Mouse (Mus musculus) liver, embryonic 11.5 days (tissue): ENCODE results near the gene Dido1. TPM values are rescaled to one million over a fixed set of nuclear protein-coding genes. Genes with fewer than 3 reads are reported as not detected.

ENCODE experiments used
- ATAC-seq: fragments of 200-750 bp; cut with Nextera tagmentation; replicated peaks from 2 replicates; pipeline ENCODE4 v1.8.0; 2017; ENCODE audit warnings: moderate number of reproducible peaks, mild to moderate bottlenecking, moderate TSS enrichment, moderate library complexity; ENCODE audit not compliant: low FRiP score
- DNase-seq: peaks from one replicate; pipeline ENCODE4 v3.0.0-alpha.2; 2017; ENCODE audit warnings: low spot score
- H3K27ac ChIP-seq: fragments of 300-500 bp; sonication (generic); 2 replicates; pipeline ENCODE4 v1.5.1; 2014; ENCODE audit warnings: mild to moderate bottlenecking, low read depth, low read length, control low read depth
- H3K27me3 ChIP-seq: fragments of 300-500 bp; sonication (generic); replicated peaks from 2 replicates; pipeline ENCODE4 v1.6.1; 2014; ENCODE audit warnings: low read length, mixed read lengths; ENCODE audit not compliant: control insufficient read depth, insufficient read depth
- H3K36me3 ChIP-seq: fragments of 300-500 bp; sonication (generic); 2 replicates; pipeline ENCODE4 v1.6.1; 2014; ENCODE audit warnings: mild to moderate bottlenecking, low read length, moderate library complexity, mixed read lengths; ENCODE audit not compliant: control insufficient read depth, insufficient read depth
- H3K4me1 ChIP-seq: fragments of 300-500 bp; sonication (generic); replicated peaks from 2 replicates; pipeline ENCODE4 v1.6.1; 2014; ENCODE audit warnings: low read length, mixed read lengths; ENCODE audit not compliant: control insufficient read depth, insufficient read depth
- H3K4me2 ChIP-seq: fragments of 300-500 bp; sonication (generic); 2 replicates; pipeline ENCODE4 v1.6.1; 2014; ENCODE audit warnings: mild to moderate bottlenecking, control low read depth, moderate library complexity
- H3K4me3 ChIP-seq: fragments of 300-500 bp; sonication (generic); 2 replicates; pipeline ENCODE4 v1.5.1; 2014; ENCODE audit warnings: low read depth, low read length, control low read depth
- H3K9ac ChIP-seq: fragments of 300-500 bp; sonication (generic); 2 replicates; pipeline ENCODE4 v1.6.1; 2014; ENCODE audit warnings: low read depth, low read length, control low read depth
- H3K9me3 ChIP-seq: fragments of 300-500 bp; sonication (generic); 2 replicates; pipeline ENCODE4 v1.6.1; 2016; ENCODE audit warnings: low read length, inconsistent platforms, mixed read lengths; ENCODE audit not compliant: control insufficient read depth
- WGBS: fragments of 180-500 bp; shearing (Covaris S2); extraction: QIAGEN DNeasy Blood & Tissue Kit; methylation state at CpG from one replicate; pipeline ENCODE4 v1.1.7; 2014; 5-methylcytosine and 5-hydroxymethylcytosine counted together
- polyA plus RNA-seq: library from polyadenylated mRNA; unstranded; fragments of >200 nt; fragmentation: Nextera tagmentation; extraction: Ambion mirVana; gene quantifications from 2 replicates; pipeline ENCODE4 v1.2.1, GENCODE M21; 2014

Gene Dido1
- polyA plus RNA-seq, 1 experiment from 2014 or later, result 29.8 TPM

- DNase-seq, result no peak
- Histone ChIP-seq H3K4me1 (no peaks in the 10 kb centered on the region; the same call in 1 of the 2 replicates), H3K4me3 (no peak overlapping the region), H3K9ac (no peak overlapping the region), H3K9me3 (no peaks in the 10 kb centered on the region), H3K36me3 (peaks cover 62% of the 10 kb centered on the region), H3K4me2 (no peak overlapping the region), H3K27me3 (no peaks in the 10 kb centered on the region), H3K27ac (no peak overlapping the region)
- WGBS, result 83% methylated on average over 2 of the region's 2 CpGs
- peak; percentile 76 for ATAC-seq
Observed at GRCm38 (mm10) chr2:180683524-180683923, 26.3 kb downstream of the Dido1 start.

GRCm38 (mm10) chr2:180681225-180681624, 28.6 kb downstream of the Dido1 start:
- DNase-seq (no peak), ATAC-seq (no peak)
- H3K27me3 ChIP-seq, result no peaks in the 10 kb centered on the region
- H3K4me2 ChIP-seq, result no peak overlapping the region
- no peak overlapping the region for H3K9ac ChIP-seq
- H3K4me1 ChIP-seq, result no peaks in the 10 kb centered on the region; the same call in 1 of the 2 replicates
- H3K36me3 ChIP-seq, result peaks cover 43% of the 10 kb centered on the region
- H3K9me3 ChIP-seq, result no peaks in the 10 kb centered on the region
- WGBS, result 64% methylated on average over 2 of the region's 2 CpGs
- no peak overlapping the region for H3K27ac ChIP-seq
- no peak overlapping the region for H3K4me3 ChIP-seq

DNA sequence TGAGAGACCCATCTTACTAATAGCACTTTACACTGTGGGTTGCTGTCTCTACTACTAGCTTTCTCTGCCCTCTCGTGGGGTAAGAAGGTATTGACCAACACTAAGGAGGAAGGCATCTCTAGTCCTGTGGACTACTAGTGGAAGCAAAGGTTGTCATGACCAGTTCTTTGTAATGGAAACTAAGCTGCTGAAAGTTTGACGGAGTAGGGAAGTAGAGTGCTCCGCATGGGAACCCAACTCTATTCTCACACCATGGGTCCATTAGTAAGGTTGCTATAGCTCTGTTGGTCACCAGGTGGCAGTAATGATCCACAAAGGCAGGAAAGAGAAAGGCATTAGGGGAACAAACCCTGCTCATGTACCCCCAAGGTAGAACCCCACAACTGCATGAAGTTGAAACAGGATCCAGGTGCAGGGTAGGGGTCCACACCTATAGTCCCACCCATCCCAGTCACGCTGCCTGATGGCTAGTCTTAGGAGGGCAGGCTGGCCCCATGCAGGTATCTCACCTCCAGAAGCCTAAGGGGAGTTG, 31.1 kb downstream of the Dido1 start:
- H3K4me2 ChIP-seq, result no peak overlapping the region
- DNase-seq (peak; percentile 63), ATAC-seq (peak; percentile 48)
- peaks cover 23% of the 10 kb centered on the region for H3K36me3 ChIP-seq
- H3K27me3 ChIP-seq, result no peaks in the 10 kb centered on the region
- WGBS, result 25% methylated on average over 4 of the region's 4 CpGs
- H3K9ac ChIP-seq, result no peak overlapping the region
- H3K4me3 ChIP-seq, result no peak overlapping the region
- no peak overlapping the region for H3K27ac ChIP-seq
- no peaks in the 10 kb centered on the region for H3K9me3 ChIP-seq
- no peaks in the 10 kb centered on the region for H3K4me1 ChIP-seq

- H3K4me3 ChIP-seq, result no peak overlapping the region
- DNase-seq (no peak), ATAC-seq (no peak)
- H3K27me3 ChIP-seq, result no peaks in the 10 kb centered on the region
- WGBS, result 81% methylated on average over 2 of the region's 2 CpGs
- no peak overlapping the region for H3K27ac ChIP-seq
- no peak overlapping the region for H3K9ac ChIP-seq
- no peaks in the 10 kb centered on the region for H3K4me1 ChIP-seq
- H3K9me3 ChIP-seq, result no peaks in the 10 kb centered on the region
- peaks cover 17% of the 10 kb centered on the region for H3K36me3 ChIP-seq
- H3K4me2 ChIP-seq, result no peak overlapping the region
Observed at GRCm38 (mm10) chr2:180676706-180677105, 33.1 kb downstream of the Dido1 start.

- DNase-seq, result no peak
- no peak for ATAC-seq
- 89% methylated on average over 4 of the region's 4 CpGs for WGBS
- H3K27ac ChIP-seq, result no peak overlapping the region
- H3K4me2 ChIP-seq, result no peak overlapping the region
- no peak overlapping the region for H3K4me3 ChIP-seq
- H3K27me3 ChIP-seq, result no peaks in the 10 kb centered on the region
- no peak overlapping the region for H3K9ac ChIP-seq
- H3K36me3 ChIP-seq, result peaks cover 13% of the 10 kb centered on the region
- H3K9me3 ChIP-seq, result no peaks in the 10 kb centered on the region
- H3K4me1 ChIP-seq, result no peaks in the 10 kb centered on the region; the same call in 1 of the 2 replicates
Observed at GRCm38 (mm10) chr2:180662008-180662407, 47.8 kb downstream of the Dido1 start.

DNA sequence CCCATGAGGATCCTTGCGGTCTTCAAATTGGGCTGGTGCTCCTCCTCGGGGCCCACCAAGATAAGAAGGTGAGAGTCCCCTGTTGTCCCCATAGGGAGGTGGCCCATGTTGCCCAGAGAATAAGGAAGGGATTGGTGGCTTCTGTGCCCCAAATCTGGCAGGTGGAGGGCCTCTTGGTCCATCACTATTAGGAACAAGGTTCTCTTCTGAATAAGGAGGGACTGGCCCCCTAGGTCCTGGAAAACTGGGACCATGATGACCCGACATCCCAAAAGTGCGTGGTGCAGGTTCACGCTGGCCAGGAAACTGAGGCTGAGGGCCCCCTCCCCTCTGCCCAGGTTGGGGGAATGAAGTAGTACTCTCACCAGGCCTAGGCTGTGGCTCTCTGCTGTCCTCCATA, 49.3 kb downstream of the Dido1 start:
- Histone ChIP-seq H3K27ac (no peak overlapping the region), H3K27me3 (no peaks in the 10 kb centered on the region), H3K9ac (no peak overlapping the region), H3K9me3 (no peaks in the 10 kb centered on the region), H3K36me3 (peaks cover 13% of the 10 kb centered on the region), H3K4me2 (no peak overlapping the region), H3K4me3 (no peak overlapping the region), H3K4me1 (no peaks in the 10 kb centered on the region; the same call in 1 of the 2 replicates)
- ATAC-seq, result no peak
- no peak for DNase-seq
- 92% methylated on average over 5 of the region's 5 CpGs for WGBS

- Histone ChIP-seq H3K36me3 (peaks cover 12% of the 10 kb centered on the region), H3K27me3 (no peaks in the 10 kb centered on the region), H3K27ac (no peak overlapping the region), H3K9ac (no peak overlapping the region), H3K4me3 (0 out of 2 replicates have a peak overlapping the region, but pooled peaks have one; percentile 1), H3K4me2 (peak overlapping the region; percentile 41), H3K4me1 (no peaks in the 10 kb centered on the region; the same call in 1 of the 2 replicates), H3K9me3 (no peaks in the 10 kb centered on the region)
- 40% methylated on average over 42 of the region's 42 CpGs for WGBS
- DNase-seq (peak; percentile 39), ATAC-seq (no peak)
Observed at GRCm38 (mm10) chr2:180659353-180660150, 50.2 kb downstream of the Dido1 start.

DNA sequence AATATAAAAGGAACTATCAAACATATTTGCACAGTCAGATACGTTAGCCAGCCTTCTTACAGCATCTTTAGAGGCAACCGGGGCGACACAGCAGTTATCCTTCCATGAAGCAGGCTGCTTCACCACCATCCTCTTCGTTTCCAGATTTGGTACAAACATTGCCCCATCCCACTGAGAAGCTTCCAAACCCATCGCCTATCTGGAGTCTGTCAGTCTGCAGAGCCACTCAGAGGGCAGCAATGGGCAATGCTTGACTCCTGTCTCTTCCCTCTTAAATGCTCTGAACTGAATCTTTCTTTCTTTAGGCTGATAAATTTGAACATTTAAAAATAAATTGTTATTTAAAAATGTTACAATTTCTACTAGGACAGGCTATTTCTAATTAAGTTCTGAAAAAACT, 51.4 kb downstream of the Dido1 start:
- H3K4me1 ChIP-seq, result no peaks in the 10 kb centered on the region; the same call in 1 of the 2 replicates
- no peaks in the 10 kb centered on the region for H3K27me3 ChIP-seq
- H3K9me3 ChIP-seq, result no peaks in the 10 kb centered on the region
- ATAC-seq, result no peak
- H3K27ac ChIP-seq, result no peak overlapping the region
- WGBS, result 90% methylated on average over 5 of the region's 5 CpGs
- no peak for DNase-seq
- H3K9ac ChIP-seq, result no peak overlapping the region
- H3K36me3 ChIP-seq, result peaks cover 10% of the 10 kb centered on the region
- H3K4me2 ChIP-seq, result no peak overlapping the region
- no peak overlapping the region for H3K4me3 ChIP-seq
